Mouse (Mus musculus): ENCODE results near the gene Igsf21.

GRCm38 (mm10) chr4:140138846-140139245, 107.7 kb downstream of the Igsf21 start:
- TF ChIP-seq GATA1 (IDR thresholded peaks at IDR 0.05; ENCODE audit: low read length) = no peak
- TF ChIP-seq TAL1 (IDR thresholded peaks at IDR 0.05; ENCODE audit: low read length) = no peak
